Mouse (Mus musculus): ENCODE measurements around the gene Anxa3.
A peak's percentile ranks its signal among the peaks of the same experiment; 100 is the strongest.

Anxa3 gene

DNA sequence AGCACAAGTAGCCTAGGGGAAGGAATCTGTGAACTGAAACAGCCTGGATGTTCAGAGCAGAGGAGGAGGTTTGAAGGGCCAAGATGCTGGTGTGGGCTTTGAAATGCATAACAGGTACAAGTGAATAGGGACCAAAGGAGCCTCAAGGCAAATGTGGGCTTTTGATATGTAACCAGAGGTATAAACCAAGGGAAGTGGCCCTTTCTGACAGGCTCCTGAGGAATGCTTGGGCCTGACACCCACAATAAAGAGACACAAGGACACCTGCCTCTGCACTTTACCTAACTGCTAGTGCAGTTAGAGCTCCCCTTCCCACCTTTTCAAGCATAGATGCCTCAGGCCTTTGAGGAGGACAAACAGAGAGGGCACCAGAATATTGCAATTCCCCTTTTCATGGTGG, 54.8 kb downstream of the Anxa3 start:
- no peak for DNase-seq (ENCODE audit: low spot score)

DNA sequence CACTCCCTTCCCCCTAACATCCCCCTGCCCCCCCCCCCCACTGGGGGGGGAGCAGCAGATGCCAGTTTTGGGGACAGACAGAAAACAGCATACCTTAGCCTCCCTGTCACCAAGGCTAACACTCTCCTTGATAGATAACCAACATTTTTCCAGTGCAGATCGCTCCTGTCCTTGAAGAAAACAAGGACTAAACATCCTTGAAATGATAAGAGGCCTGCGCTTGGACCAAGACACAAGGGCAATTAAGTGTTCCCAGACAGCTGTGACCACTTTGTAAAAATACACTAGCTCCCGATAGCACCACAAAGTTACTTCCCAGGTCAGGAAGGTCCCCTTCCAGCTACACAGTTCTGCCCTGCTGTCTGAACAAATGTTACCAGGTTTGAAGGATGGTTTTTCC, 55.2 kb downstream of the Anxa3 start:
- peak; percentile 52 for DNase-seq (ENCODE audit: low spot score)

DNA sequence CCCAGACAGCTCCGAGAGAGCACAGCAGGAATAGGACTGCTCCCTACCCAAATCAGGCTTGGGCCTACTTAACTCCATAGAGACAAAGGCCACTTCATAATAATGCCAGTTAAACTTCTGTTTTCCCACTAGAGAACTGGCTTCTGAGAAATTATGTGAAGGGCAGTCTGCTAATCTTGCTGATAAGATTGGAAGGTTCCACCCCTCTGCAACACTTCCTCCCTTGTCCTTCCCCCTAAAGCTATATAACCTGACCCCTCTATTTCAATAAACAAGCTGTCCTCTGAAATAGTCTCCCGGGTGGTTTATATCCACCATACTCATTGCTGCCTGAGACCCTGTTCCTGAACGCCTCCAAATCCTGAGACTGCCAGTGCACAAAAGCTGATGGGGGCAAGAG, 56.1 kb downstream of the Anxa3 start:
- no peak for DNase-seq (ENCODE audit: low spot score)

DNA sequence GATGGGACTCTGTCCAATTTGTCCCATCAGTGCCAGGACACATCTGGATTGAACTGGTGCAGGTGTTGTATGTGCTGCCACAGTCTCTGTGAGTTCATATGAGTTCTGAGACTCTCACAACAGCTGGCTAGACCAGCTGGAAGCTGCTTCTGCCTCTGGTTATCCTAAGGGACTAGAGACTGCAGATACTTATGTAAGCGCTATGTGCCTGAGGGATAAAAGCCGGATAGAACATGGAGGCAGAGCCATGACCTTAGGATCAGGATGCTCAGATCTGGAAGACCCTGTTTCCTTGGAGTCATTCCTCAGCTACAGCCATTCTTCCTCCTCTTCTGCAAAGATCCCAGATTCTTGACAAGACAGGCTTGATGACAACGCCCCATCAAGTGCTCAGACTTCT, 60.3 kb downstream of the Anxa3 start:
- no peak for DNase-seq (ENCODE audit: low spot score)

DNA sequence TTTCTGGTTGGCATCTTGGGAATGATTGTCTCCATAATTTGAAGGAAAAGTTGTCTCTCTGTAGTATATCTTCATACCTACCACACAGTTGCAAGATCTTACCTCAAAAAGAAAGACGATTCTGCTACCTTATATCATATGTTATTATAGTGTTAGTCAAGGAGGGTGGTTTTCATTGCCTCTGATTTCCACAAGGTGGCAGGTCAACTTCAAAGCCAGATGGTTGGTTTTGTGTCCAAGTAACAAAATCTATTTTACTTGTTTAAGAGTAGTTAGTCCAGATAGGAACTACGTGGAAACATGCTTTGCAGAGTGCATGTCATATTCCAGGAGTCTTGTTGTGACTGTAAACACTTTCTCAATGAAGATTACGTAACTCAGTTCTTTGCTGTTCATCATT, 61.2 kb downstream of the Anxa3 start:
- no peak for DNase-seq (ENCODE audit: low spot score)

DNA sequence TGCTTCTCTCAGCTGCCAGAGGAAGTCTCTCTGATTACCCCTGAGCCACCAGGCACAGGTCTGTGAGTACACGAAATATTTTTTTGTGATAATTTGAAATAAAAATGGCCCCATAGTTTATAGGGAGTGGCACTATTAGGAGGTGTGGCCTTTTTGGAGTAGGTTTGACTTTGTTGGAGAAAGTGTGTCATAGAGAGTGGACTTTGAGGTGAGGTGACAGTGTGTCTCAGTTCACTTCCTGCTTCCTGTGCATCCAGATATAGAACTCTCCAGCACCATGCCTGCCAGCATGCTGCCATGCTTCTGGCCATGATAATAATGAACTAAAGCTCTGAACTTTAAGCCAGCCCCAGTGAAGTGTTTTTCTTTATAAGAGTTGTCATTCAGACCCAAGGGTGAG, 66.8 kb downstream of the Anxa3 start:
- no peak for DNase-seq (ENCODE audit: low spot score)

DNA sequence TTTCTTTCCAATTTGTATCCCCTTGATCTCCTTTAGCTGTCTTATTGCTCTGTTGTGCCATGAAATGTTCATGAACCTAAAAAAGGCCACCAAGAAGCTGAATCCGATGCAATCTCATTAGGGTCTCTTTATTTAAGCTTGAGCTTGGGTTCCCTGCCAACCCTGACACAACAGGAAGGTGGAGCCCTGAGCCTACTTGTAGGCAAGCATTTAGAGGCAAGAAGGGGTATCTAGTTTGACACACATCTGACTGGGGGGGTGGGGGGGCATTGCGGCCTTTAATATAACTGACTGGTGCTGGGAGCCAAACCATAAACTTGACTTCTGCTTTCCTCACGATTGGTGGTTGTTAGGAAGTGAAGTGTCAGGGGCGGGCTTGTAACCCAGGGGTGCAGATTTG, 74.0 kb downstream of the Anxa3 start:
- DNase-seq (ENCODE audit: low spot score): no peak

DNA sequence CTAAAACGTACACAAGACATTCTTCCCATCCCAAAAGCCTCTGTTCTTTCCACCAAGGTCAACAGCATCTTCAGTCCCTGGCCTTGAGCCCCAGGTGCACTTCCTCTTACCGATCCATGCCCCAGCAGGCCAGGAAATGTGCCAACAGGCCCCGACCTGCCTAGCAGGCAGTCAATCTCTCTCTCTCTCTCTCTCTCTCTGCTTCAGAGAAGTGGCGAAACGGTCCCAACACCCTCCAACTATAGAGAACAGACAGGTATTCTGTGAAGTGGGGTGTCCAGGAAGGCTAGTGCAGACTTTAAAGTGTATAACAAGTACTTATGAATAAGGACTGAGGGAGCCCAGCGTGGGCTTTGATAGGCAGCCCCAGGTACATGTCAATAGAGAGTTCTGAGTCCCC, 75.8 kb downstream of the Anxa3 start:
- peak; percentile 48 for DNase-seq (ENCODE audit: low spot score)

DNA sequence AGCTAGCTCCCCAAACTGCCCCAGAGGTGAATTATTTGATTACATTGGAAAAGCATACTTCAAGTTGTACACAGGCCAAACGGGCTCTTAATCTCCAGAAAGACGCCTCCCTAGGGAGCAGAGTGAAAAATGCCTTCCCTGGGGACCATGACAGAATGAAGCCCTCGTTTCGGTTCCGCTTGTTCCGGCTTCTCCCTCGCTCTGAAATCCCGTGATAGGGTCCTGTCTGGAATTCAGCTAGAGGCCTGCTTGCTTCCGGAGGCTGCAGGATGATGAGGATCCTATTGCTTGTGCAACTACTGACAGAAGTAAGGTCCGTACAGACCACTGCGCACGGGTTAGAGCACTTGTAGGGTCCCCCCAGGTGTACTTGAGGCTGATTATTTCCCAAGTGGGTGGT, 77.9 kb downstream of the Anxa3 start:
- no peak for DNase-seq (ENCODE audit: low spot score)

DNA sequence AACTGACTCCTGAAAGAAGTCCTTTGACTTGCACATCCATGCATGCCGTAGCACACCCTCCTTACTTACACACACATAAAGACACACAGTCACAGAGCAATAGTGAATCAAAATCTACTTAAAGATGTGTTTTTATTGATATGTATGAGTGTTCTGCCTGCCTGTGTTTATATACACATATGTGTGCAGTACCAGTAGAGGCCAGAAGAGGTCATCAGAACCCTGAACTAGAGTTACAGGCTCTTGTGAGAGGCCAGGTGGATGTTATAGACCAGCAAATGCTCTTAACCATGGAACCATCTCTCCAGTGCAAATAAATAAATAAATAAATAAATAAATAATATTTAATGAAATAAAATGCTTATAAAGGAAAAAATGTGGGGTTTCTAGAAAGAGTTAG, 85.0 kb downstream of the Anxa3 start:
- DNase-seq (ENCODE audit: low spot score): no peak

DNA sequence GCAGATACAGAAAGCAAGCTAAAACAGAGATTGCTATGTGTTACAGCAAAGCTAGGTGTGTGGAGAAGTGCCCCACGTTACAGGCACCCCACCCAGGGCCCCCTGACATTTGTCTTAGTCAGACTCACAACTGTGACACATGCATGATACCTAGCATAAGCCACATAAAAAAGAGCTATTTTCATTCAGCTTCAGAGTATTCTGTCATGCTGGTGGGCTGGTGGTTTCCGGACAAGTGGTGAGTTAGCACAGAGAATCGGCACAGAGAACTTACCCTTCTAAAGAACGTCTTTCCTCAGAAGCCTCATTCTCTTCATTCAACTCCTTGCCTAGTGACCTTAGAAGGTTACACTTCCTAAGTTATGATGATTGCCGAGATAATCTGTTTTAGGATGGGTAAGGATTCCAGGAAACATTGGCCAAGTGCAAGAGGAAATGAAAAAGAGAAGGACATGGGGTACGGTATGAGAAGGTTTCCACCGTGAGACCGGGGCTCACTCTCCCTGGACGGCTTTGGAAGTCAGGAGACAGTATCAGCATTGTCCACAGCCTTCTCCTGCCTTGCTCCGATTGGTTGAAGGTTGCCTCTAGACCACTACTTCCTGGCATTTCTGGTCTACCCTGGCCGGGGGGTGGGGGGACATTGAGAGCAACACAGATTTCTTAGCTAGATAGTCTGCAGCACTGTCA, 85.9 kb downstream of the Anxa3 start:
- DNase-seq (ENCODE audit: low spot score): no peak

DNA sequence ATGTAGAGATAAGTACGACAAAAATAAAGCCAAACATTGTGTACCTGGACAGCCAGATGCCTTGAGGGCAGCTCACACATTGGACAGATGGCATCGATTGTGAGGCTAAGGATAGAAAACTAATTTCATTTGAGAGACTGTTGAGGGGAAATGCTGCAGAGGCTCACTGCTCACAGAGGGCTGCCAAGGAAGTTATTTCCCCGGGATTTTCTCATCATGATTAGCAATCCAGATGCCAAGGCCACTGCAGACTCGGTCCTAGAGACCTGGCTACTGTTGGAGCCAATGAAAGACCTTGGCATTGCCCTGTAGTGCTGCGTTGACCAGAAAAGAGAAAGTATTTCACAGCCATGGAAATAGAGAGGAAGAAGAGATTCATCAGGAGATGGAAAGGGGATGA, 87.1 kb downstream of the Anxa3 start:
- DNase-seq (ENCODE audit: low spot score): peak; percentile 31

DNA sequence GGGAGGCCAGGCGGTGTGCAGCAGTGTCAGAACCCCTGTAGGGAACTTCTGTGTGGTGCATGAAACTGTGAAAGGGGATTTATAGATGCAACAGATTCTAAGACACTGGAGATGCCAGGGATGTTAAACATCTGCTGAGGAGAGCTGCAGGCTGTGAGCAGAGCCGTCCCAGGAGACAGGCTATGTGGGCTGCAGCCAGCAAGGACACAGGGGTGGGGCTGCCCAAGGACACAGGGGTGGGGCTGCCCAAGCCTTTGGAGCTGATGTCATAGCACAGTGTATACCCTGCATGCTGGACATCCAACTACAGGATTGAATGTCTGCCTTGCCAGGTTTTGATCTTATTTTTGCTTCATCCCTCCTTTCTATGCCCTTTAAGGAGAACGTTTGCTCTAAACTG, 88.0 kb downstream of the Anxa3 start:
- DNase-seq (ENCODE audit: low spot score): peak; percentile 69

DNA sequence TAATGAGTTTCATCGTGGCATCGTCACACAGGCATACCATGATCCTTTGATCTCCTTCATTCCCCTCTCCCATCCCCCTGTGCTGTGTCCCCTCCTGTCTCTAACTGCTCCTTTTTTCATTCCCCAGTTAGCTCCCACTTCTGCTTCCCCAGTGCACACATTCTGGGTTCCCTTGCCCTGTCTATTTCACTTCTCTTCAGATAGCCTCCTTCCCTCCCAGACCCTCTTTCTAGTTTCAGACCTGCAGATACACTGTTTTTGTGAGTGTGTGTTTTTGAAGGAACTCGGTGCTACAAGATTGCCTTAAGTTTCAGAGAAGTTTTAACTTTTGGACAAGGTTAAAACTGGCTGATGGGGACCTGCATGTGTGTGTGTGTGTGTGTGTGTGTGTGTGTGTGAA, 88.5 kb downstream of the Anxa3 start:
- no peak for DNase-seq (ENCODE audit: low spot score)

DNA sequence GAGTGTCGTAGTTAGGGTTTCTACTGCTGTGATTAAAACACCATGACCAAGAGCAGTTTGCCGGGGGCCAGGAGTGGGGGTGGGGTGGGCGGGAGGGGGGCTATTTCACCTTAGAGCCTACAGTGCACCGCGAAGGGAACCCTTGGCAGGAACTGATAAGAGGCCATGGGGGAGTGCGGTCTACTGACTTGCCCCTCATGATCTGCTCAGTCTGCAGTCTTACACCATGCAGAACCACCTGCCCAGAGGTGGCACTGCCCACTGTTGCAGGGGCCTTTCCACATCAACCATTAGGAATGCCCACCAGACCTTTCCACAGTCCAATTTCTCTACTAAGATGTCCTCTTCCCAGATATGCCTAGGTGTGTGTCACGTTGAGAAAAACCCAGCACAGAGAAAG, 92.1 kb downstream of the Anxa3 start:
- no peak for DNase-seq (ENCODE audit: low spot score)

DNA sequence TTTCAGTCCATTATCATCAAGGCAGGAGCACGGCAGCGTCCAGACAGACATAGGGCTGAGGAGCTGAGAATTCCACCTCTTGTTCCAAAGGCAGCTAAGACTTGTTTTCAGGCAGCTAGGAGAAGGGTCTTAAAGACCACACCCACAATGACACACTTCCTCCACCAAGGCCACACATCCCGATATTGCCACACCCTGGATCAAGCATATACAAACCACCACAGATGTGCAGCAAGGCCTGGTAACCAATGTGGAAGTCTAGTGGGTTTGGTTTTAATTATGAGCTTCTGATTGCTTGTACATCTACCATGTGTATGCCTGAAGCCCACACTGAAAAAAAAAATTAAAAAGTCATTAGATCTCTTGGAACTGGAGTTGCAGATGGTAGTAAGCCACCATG, 95.3 kb downstream of the Anxa3 start:
- no peak for DNase-seq (ENCODE audit: low spot score)

DNA sequence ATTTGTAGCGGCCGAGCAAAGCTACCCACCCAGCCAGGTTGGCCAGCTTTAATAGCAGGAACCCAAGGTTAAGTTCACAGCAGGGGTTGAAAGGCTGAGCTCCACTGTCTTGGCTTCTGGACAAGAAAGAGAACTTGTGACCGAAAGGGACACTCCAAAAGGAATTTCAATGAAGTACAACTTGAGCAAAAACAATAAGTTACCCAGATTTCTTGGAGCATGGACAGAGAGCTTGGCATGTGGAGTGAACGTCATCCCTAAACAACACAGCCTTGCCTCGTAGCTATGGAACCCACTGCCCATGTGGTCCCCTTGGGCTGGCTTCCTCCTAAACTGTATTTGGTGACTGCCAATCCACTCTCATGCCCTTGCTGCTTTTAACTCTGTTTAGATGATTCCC, 97.2 kb downstream of the Anxa3 start:
- no peak for DNase-seq (ENCODE audit: low spot score)
